ENCODE assay signal across 14 mouse cellular contexts in genomic region chr15:100821824-100822223, GRCm38 (mm10). TPM values are rescaled to one million over a fixed set of nuclear protein-coding genes. Genes with fewer than 3 reads are reported as not detected.
DNase-seq lines count a peak whose midpoint lies in the region; ATAC-seq and TF ChIP-seq lines count a peak whose summit lies in the region.
"Had no signal": no experiment of that assay in that cellular context is flagged by ENCODE, and none has a peak within 500 bp of the region (broad histone marks: within the 10 kb centered on the region; RNA-seq: fewer than 3 reads in every experiment).

No protein-coding gene starts in this region.

- H3K4me3 ChIP-seq in lung, embryonic 14.5 days (ENCODE audit: low read depth, low read length): no peak overlapping the region
- H3K4me3 ChIP-seq in intestine, postnatal 0 days (ENCODE audit: low read depth, low read length): no peak overlapping the region
- H3K4me3 ChIP-seq in limb, embryonic 10.5 days: no peak overlapping the region
- H3K4me3 ChIP-seq: embryonic facial prominence, embryonic 12.5 days; hindbrain, embryonic 13.5 days; megakaryocyte, embryonic 14.5 days; myocyte had no signal

- no peaks in the 10 kb centered on the region; the same call in 1 of the 2 replicates for H3K9me3 ChIP-seq in lung, embryonic 14.5 days (ENCODE audit: low read depth, low read length)
- no peaks in the 10 kb centered on the region for H3K9me3 ChIP-seq in intestine, postnatal 0 days (ENCODE audit: control insufficient read depth)
- H3K9me3 ChIP-seq in limb, embryonic 10.5 days (replicated peaks): no peaks in the 10 kb centered on the region
- H3K9me3 ChIP-seq: embryonic facial prominence, embryonic 12.5 days; hindbrain, embryonic 13.5 days; megakaryocyte, embryonic 14.5 days had no signal

- no peak for ATAC-seq in lung, embryonic 14.5 days (ENCODE audit: insufficient read depth)
- ATAC-seq in intestine, postnatal 0 days: peak; percentile 88
- 0 out of 2 replicates have a peak, but pooled peaks have one; percentile 44 for ATAC-seq in megakaryocyte progenitor cell, adult 5-6 weeks (replicated peaks; ENCODE audit: poor library complexity)
- ATAC-seq: activated CD4-positive, CD25-positive, alpha-beta regulatory T cell, adult 4 months had no signal

- H3K27me3 ChIP-seq in lung, embryonic 14.5 days (ENCODE audit: insufficient read depth, low read length): peaks cover 21% of the 10 kb centered on the region
- peaks cover 9% of the 10 kb centered on the region; the same call in 1 of the 2 replicates for H3K27me3 ChIP-seq in intestine, postnatal 0 days (replicated peaks; ENCODE audit: control insufficient read depth, insufficient read depth, low read length)
- H3K27me3 ChIP-seq in limb, embryonic 10.5 days (ENCODE audit: low read depth, poor library complexity, severe bottlenecking): peaks cover 38% of the 10 kb centered on the region

- H3K27ac ChIP-seq in lung, embryonic 14.5 days (ENCODE audit: low read depth): no peak overlapping the region
- no peak overlapping the region; the same call in 1 of the 2 replicates for H3K27ac ChIP-seq in intestine, postnatal 0 days (ENCODE audit: low read depth, low read length)
- H3K27ac ChIP-seq in limb, embryonic 10.5 days: no peak overlapping the region
- H3K27ac ChIP-seq: embryonic facial prominence, embryonic 12.5 days; hindbrain, embryonic 13.5 days had no signal

- whole genome bisulfite sequencing in lung, embryonic 14.5 days: 48% methylated on average over 8 of the region's 8 CpGs
- WGBS in intestine, postnatal 0 days: 35% methylated on average over 8 of the region's 8 CpGs
- 64% methylated on average over 8 of the region's 8 CpGs for WGBS in limb, embryonic 10.5 days

- H3K4me1 ChIP-seq in lung, embryonic 14.5 days (ENCODE audit: insufficient read depth): no peaks in the 10 kb centered on the region
- H3K4me1 ChIP-seq in intestine, postnatal 0 days (replicated peaks; ENCODE audit: control insufficient read depth, insufficient read depth, low read length): no peaks in the 10 kb centered on the region
- peaks cover 10% of the 10 kb centered on the region for H3K4me1 ChIP-seq in limb, embryonic 10.5 days
- H3K4me1 ChIP-seq: megakaryocyte, embryonic 14.5 days had no signal

- no peaks in the 10 kb centered on the region for H3K36me3 ChIP-seq in lung, embryonic 14.5 days (ENCODE audit: insufficient read depth)
- H3K36me3 ChIP-seq in intestine, postnatal 0 days (ENCODE audit: control insufficient read depth, insufficient read depth): no peaks in the 10 kb centered on the region
- H3K36me3 ChIP-seq in limb, embryonic 10.5 days: no peaks in the 10 kb centered on the region
- H3K36me3 ChIP-seq: embryonic facial prominence, embryonic 12.5 days had no signal

- no peak overlapping the region for H3K9ac ChIP-seq in lung, embryonic 14.5 days
- no peak overlapping the region for H3K9ac ChIP-seq in intestine, postnatal 0 days (ENCODE audit: low read depth, low read length)
- H3K9ac ChIP-seq: embryonic facial prominence, embryonic 12.5 days; hindbrain, embryonic 13.5 days had no signal

- H3K4me2 ChIP-seq in lung, embryonic 14.5 days: no peak overlapping the region
- H3K4me2 ChIP-seq in intestine, postnatal 0 days (replicated peaks; ENCODE audit: low read depth): no peak overlapping the region
- H3K4me2 ChIP-seq: embryonic facial prominence, embryonic 12.5 days; heart, embryonic 11.5 days; hindbrain, embryonic 13.5 days had no signal

- no peak for DNase-seq in lung, embryonic 14.5 days
- DNase-seq in lung, postnatal 4 days: no peak
- DNase-seq in T-cell, adult 2 months (ENCODE audit: low spot score): peak; percentile 5
- DNase-seq in ovary, postnatal 14 days (ENCODE audit: low spot score): no peak
- no peak for DNase-seq in limb, embryonic 10.5 days (ENCODE audit: low spot score)
- DNase-seq: layer of hippocampus, postnatal 36 days had no signal

- peak; percentile 24; the same call in 1 of the 2 replicates for TF ChIP-seq CTCF in lung, embryonic 14.5 days (IDR thresholded peaks at IDR 0.05; ENCODE audit: low read depth)
- TF ChIP-seq CTCF in intestine, postnatal 0 days (IDR thresholded peaks at IDR 0.05; ENCODE audit: low read depth): peak; percentile 84

RNA-seq across cellular contexts. Expression of gene Scn8a, which starts 47.8 kb away (rescaled TPM):
- polyA plus RNA-seq in lung, embryonic 14.5 days (2014; fragmentation: Nextera tagmentation; extraction: Ambion mirVana): 1.3 and 2.6 TPM in 2 replicates
- polyA plus RNA-seq in intestine, postnatal 0 days (2015; fragmentation: Nextera tagmentation; extraction: Ambion mirVana): 0.55 and 0.59 TPM in 2 replicates
- total RNA-seq in megakaryocyte progenitor cell, adult 5-6 weeks (2015): not detected in 2 replicates
- not detected in 2 replicates for total RNA-seq in megakaryocyte progenitor cell, adult 5-6 weeks (2017)
- polyA plus RNA-seq in limb, embryonic 10.5 days (2016; fragmentation: Nextera tagmentation; extraction: Ambion mirVana): 3.9 and 4.3 TPM in 2 replicates
- polyA plus RNA-seq: myocyte had no signal
